Mouse (Mus musculus): ENCODE measurements around the gene Adgrf3. TPM values are rescaled to one million over a fixed set of nuclear protein-coding genes. Genes with fewer than 3 reads are reported as not detected.

Adgrf3 gene
- polyA plus RNA-seq, 1 experiment from 2014 or later, result not detected

GRCm38 (mm10) chr5:30233042-30233441 lies 27.5 kb upstream of the Adgrf3 start:
- Histone ChIP-seq H3K36me3 (ENCODE audit: control insufficient read depth, insufficient read depth, low read length) (0 out of 2 replicates have a peak, but pooled peaks cover 2% of the 10 kb centered on the region), H3K4me1 (ENCODE audit: control insufficient read depth, insufficient read depth, low read length) (peaks cover 21% of the 10 kb centered on the region), H3K9ac (ENCODE audit: low read length) (peak overlapping the region; percentile 80), H3K4me2 (ENCODE audit: low read length) (peak overlapping the region; percentile 81), H3K27me3 (replicated peaks; ENCODE audit: control insufficient read depth, insufficient read depth, low read length) (no peaks in the 10 kb centered on the region), H3K4me3 (ENCODE audit: low read depth, low read length) (peak overlapping the region; percentile 67), H3K27ac (ENCODE audit: low read depth, low read length) (peak overlapping the region; percentile 86), H3K9me3 (replicated peaks; ENCODE audit: control insufficient read depth, low read length) (no peaks in the 10 kb centered on the region)
- no peak for ATAC-seq
- peak; percentile 44 for DNase-seq (ENCODE audit: low spot score)
- WGBS, result 3% methylated on average over 15 of the region's 15 CpGs

DNA sequence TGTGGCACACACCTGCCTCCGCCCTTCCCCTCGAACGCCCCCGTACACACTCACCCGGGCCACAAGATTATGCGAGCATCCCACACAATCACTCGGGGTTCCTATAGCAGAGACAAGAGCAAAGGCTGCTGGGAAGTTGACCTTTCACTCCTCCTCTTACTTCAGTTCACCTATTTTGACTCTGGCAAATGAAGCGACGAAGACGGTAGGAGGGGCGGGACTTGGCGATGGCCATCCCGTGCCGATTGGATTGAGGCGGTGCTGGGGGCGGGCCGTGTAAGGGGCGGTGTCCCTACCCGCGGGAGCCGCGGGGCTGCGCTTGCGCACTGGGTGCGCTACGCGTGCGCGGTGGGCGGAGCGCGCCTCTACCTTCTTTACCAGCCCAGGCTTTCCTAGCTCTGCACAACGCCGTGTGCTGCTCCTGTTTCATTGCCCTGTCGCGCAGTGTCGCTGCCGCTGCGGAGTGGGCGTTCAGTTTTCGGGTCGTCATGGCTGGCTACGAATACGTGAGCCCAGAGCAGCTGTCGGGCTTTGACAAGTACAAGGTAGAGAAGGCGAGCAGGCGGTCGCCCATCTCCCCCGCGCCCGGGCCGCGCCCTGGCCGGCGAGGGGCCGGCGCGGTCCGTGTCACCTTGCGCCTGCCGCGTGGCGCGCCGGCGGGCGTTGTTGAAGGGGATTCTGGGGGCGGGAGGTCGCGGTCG lies 26.9 kb upstream of the Adgrf3 start, which contains the start of gene Selenoi:
Gene Selenoi (plus strand): TSS at position 311 of the 701 bp plus-strand sequence.
- WGBS, result 3% methylated on average over 66 of the region's 71 CpGs

GRCm38 (mm10) chr5:30231891-30232270 lies 26.4 kb upstream of the Adgrf3 start:
- Histone ChIP-seq H3K9me3 (replicated peaks; ENCODE audit: control insufficient read depth, low read length) (no peaks in the 10 kb centered on the region), H3K36me3 (ENCODE audit: control insufficient read depth, insufficient read depth, low read length) (0 out of 2 replicates have a peak, but pooled peaks cover 2% of the 10 kb centered on the region), H3K9ac (ENCODE audit: low read length) (peak overlapping the region; percentile 67), H3K27ac (ENCODE audit: low read depth, low read length) (peak overlapping the region; percentile 52), H3K4me1 (ENCODE audit: control insufficient read depth, insufficient read depth, low read length) (peaks cover 21% of the 10 kb centered on the region), H3K4me3 (ENCODE audit: low read depth, low read length) (peak overlapping the region; percentile 67), H3K4me2 (ENCODE audit: low read length) (peak overlapping the region; percentile 81), H3K27me3 (replicated peaks; ENCODE audit: control insufficient read depth, insufficient read depth, low read length) (no peaks in the 10 kb centered on the region)
- 30% methylated on average over 16 of the region's 16 CpGs for WGBS
- DNase-seq (ENCODE audit: low spot score) (no peak), ATAC-seq (no peak)

More for the DNA sequence above, 26.9 kb upstream of the Adgrf3 start, which contains the start of gene Selenoi:
- Histone ChIP-seq H3K27ac (ENCODE audit: low read depth, low read length) (peak within 1 kb of the TSS; percentile 86), H3K36me3 (ENCODE audit: control insufficient read depth, insufficient read depth, low read length) (0 out of 2 replicates have a peak, but pooled peaks cover 2% of the 10 kb centered on the region), H3K9me3 (replicated peaks; ENCODE audit: control insufficient read depth, low read length) (no peaks in the 10 kb centered on the region), H3K27me3 (replicated peaks; ENCODE audit: control insufficient read depth, insufficient read depth, low read length) (no peaks in the 10 kb centered on the region), H3K4me2 (ENCODE audit: low read length) (peak within 1 kb of the TSS; percentile 81), H3K4me3 (ENCODE audit: low read depth, low read length) (peak within 1 kb of the TSS; percentile 67), H3K4me1 (ENCODE audit: control insufficient read depth, insufficient read depth, low read length) (peaks cover 21% of the 10 kb centered on the region), H3K9ac (ENCODE audit: low read length) (peak within 1 kb of the TSS; percentile 80)
- peak; percentile 99 for DNase-seq (ENCODE audit: low spot score)
- ATAC-seq, result peak; percentile 99

DNA sequence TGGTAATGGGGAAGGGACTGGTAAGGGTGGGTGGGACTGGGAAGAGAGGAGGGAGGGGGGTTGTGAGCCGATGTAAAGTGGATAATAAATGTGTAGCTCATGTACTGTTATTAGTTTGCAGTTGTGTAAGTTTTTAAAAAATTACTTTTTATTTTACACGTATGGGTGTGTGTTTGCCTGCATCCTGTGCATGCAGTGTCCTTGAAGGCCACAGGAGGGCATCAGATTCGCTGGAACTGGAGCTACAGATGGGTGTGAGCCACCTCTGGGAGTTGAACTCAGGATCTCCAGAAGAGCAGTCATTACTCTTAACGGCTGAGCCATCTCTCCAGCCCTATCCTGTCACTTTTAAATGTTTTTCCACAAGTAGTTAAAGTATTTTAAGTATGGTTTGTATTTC lies 25.4 kb upstream of the Adgrf3 start:
- Histone ChIP-seq H3K9ac (ENCODE audit: low read length) (no peak overlapping the region), H3K27me3 (replicated peaks; ENCODE audit: control insufficient read depth, insufficient read depth, low read length) (no peaks in the 10 kb centered on the region), H3K36me3 (ENCODE audit: control insufficient read depth, insufficient read depth, low read length) (0 out of 2 replicates have a peak, but pooled peaks cover 2% of the 10 kb centered on the region), H3K9me3 (replicated peaks; ENCODE audit: control insufficient read depth, low read length) (no peaks in the 10 kb centered on the region), H3K27ac (ENCODE audit: low read depth, low read length) (no peak overlapping the region), H3K4me3 (ENCODE audit: low read depth, low read length) (no peak overlapping the region), H3K4me1 (ENCODE audit: control insufficient read depth, insufficient read depth, low read length) (peaks cover 21% of the 10 kb centered on the region), H3K4me2 (ENCODE audit: low read length) (no peak overlapping the region)
- ATAC-seq, result no peak
- no peak for DNase-seq (ENCODE audit: low spot score)
- 85% methylated on average over 4 of the region's 4 CpGs for WGBS

DNA sequence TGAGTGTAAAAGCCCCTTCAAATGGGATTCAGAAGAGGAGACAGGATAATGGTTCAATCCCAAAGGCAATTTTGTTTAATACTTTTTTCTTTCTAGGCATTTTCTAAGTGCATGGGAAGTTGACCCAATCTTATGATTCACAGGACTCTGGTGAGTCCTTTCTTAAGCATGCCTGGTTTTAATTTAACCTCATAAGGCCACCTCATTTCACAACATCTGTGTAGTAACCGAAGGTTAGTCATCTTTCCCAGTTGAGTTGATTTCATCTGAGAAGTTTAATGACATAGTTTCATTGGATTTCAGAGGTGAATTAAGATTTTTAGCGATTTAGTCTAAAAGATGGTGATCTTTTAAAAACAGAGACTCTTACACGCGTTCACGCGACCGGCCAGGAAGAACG lies 17.2 kb upstream of the Adgrf3 start:
- H3K9ac ChIP-seq (ENCODE audit: low read length), result no peak overlapping the region
- no peaks in the 10 kb centered on the region for H3K27me3 ChIP-seq (replicated peaks; ENCODE audit: control insufficient read depth, insufficient read depth, low read length)
- DNase-seq (ENCODE audit: low spot score) (no peak), ATAC-seq (no peak)
- H3K4me2 ChIP-seq (ENCODE audit: low read length), result no peak overlapping the region
- H3K4me3 ChIP-seq (ENCODE audit: low read depth, low read length), result no peak overlapping the region
- H3K9me3 ChIP-seq (replicated peaks; ENCODE audit: control insufficient read depth, low read length), result no peaks in the 10 kb centered on the region
- H3K36me3 ChIP-seq (ENCODE audit: control insufficient read depth, insufficient read depth, low read length), result no peaks in the 10 kb centered on the region
- H3K4me1 ChIP-seq (ENCODE audit: control insufficient read depth, insufficient read depth, low read length), result no peaks in the 10 kb centered on the region
- H3K27ac ChIP-seq (ENCODE audit: low read depth, low read length), result no peak overlapping the region
- WGBS, result over 99% methylated on average over 8 of the region's 8 CpGs

DNA sequence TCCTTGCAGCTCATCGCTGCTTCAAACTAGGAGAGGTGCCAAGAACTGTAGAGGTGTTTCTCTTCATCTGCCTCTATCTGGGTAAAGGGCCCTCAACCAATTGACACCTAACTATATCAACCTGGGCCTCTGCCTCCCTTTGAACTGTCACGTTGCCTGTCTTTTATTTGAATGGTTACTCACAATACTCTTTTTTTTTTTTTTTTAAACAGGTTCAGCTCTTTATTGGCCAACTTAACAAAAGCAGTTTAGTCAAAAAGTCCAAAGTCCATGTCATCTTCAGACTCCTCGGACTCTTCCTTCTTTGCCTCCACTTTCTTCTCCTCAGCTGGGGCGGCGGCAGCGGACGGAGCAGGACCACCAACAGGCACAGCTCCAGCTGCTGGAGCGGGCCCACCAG lies 15.1 kb upstream of the Adgrf3 start:
- ATAC-seq (no peak), DNase-seq (ENCODE audit: low spot score) (no peak)
- Histone ChIP-seq H3K27ac (ENCODE audit: low read depth, low read length) (no peak overlapping the region), H3K36me3 (ENCODE audit: control insufficient read depth, insufficient read depth, low read length) (no peaks in the 10 kb centered on the region), H3K4me2 (ENCODE audit: low read length) (no peak overlapping the region), H3K9ac (ENCODE audit: low read length) (no peak overlapping the region), H3K9me3 (replicated peaks; ENCODE audit: control insufficient read depth, low read length) (no peaks in the 10 kb centered on the region), H3K4me1 (ENCODE audit: control insufficient read depth, insufficient read depth, low read length) (no peaks in the 10 kb centered on the region), H3K27me3 (replicated peaks; ENCODE audit: control insufficient read depth, insufficient read depth, low read length) (no peaks in the 10 kb centered on the region), H3K4me3 (ENCODE audit: low read depth, low read length) (no peak overlapping the region)
- WGBS, result 84% methylated on average over 8 of the region's 8 CpGs

GRCm38 (mm10) chr5:30219715-30220114 lies 14.2 kb upstream of the Adgrf3 start:
- no peaks in the 10 kb centered on the region for H3K36me3 ChIP-seq (ENCODE audit: control insufficient read depth, insufficient read depth, low read length)
- H3K9me3 ChIP-seq (replicated peaks; ENCODE audit: control insufficient read depth, low read length), result no peaks in the 10 kb centered on the region
- H3K27me3 ChIP-seq (replicated peaks; ENCODE audit: control insufficient read depth, insufficient read depth, low read length), result no peaks in the 10 kb centered on the region
- no peak for ATAC-seq
- H3K9ac ChIP-seq (ENCODE audit: low read length), result no peak overlapping the region
- no peak overlapping the region for H3K4me2 ChIP-seq (ENCODE audit: low read length)
- 94% methylated on average over 2 of the region's 2 CpGs for WGBS
- no peak for DNase-seq (ENCODE audit: low spot score)
- no peak overlapping the region for H3K4me3 ChIP-seq (ENCODE audit: low read depth, low read length)
- H3K4me1 ChIP-seq (ENCODE audit: control insufficient read depth, insufficient read depth, low read length), result no peaks in the 10 kb centered on the region
- no peak overlapping the region for H3K27ac ChIP-seq (ENCODE audit: low read depth, low read length)

DNA sequence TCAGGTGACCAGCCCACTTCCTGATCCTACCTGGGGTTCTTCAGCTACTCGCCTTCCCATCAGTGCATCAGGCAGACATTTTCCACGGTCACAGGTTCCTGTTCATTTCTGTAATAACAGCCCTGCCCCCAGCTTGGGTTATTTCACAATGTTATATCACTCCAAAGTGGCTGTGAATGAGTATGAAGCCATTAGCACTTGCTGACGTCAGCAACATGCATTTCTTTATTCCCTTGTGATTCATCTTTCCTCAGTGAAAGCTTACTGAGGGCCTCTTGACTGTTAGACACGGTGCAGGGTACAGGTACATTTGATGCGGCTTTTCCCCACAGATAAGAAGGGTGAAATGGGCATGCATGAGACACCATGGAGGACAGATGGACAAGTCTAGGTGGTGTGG lies 10.4 kb upstream of the Adgrf3 start:
- WGBS, result 84% methylated on average over 5 of the region's 5 CpGs

DNA sequence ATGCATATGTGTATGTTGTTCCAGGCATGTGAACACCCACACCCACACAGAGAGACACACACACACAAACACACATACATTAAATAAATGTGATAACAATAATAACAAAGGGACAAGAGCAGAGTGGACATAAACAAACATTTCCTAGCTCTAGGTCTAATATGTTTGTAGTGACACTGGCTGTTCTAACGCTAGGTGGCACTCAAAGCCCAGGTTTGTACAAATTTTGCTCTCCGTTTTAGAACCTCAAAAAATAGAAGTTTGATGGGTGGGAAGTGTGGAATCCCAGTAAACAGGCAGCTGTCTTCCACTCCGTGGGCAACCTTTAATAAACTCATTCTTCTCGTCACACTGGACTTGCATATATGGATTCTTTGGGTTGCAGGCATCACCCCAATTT lies 9.4 kb upstream of the Adgrf3 start:
- no peak overlapping the region for H3K4me3 ChIP-seq (ENCODE audit: low read depth, low read length)
- no peaks in the 10 kb centered on the region for H3K36me3 ChIP-seq (ENCODE audit: control insufficient read depth, insufficient read depth, low read length)
- ATAC-seq (peak; percentile 44; the same call in 1 of the 2 replicates), DNase-seq (ENCODE audit: low spot score) (peak; percentile 85)
- no peak overlapping the region for H3K4me2 ChIP-seq (ENCODE audit: low read length)
- no peak overlapping the region for H3K27ac ChIP-seq (ENCODE audit: low read depth, low read length)
- no peak overlapping the region for H3K9ac ChIP-seq (ENCODE audit: low read length)
- H3K9me3 ChIP-seq (replicated peaks; ENCODE audit: control insufficient read depth, low read length), result no peaks in the 10 kb centered on the region
- WGBS, result 14% methylated on average over 4 of the region's 4 CpGs
- H3K27me3 ChIP-seq (replicated peaks; ENCODE audit: control insufficient read depth, insufficient read depth, low read length), result no peaks in the 10 kb centered on the region
- H3K4me1 ChIP-seq (ENCODE audit: control insufficient read depth, insufficient read depth, low read length), result no peaks in the 10 kb centered on the region

More for the DNA sequence above, 10.4 kb upstream of the Adgrf3 start:
- Histone ChIP-seq H3K4me1 (ENCODE audit: control insufficient read depth, insufficient read depth, low read length) (no peaks in the 10 kb centered on the region), H3K27me3 (replicated peaks; ENCODE audit: control insufficient read depth, insufficient read depth, low read length) (no peaks in the 10 kb centered on the region), H3K4me2 (ENCODE audit: low read length) (no peak overlapping the region), H3K9me3 (replicated peaks; ENCODE audit: control insufficient read depth, low read length) (no peaks in the 10 kb centered on the region), H3K27ac (ENCODE audit: low read depth, low read length) (no peak overlapping the region), H3K4me3 (ENCODE audit: low read depth, low read length) (no peak overlapping the region), H3K9ac (ENCODE audit: low read length) (no peak overlapping the region), H3K36me3 (ENCODE audit: control insufficient read depth, insufficient read depth, low read length) (no peaks in the 10 kb centered on the region)
- DNase-seq (ENCODE audit: low spot score) (no peak), ATAC-seq (no peak)
